Mouse (Mus musculus) heart, embryonic 11.5 days (tissue): ENCODE measurements around the gene Limch1. TPM values are rescaled to one million over a fixed set of nuclear protein-coding genes. Genes with fewer than 3 reads are reported as not detected.

Experiments used
- ATAC-seq: fragments of 200-750 bp; cut with Nextera tagmentation; replicated peaks from 2 replicates; pipeline ENCODE4 v1.8.0; 2017; ENCODE audit warnings: moderate library complexity; ENCODE audit not compliant: insufficient number of reproducible peaks, low FRiP score, low TSS enrichment
- H3K27ac ChIP-seq: fragments of 300-500 bp; sonication (generic); 2 replicates; pipeline ENCODE4 v1.5.1; 2014; ENCODE audit warnings: mild to moderate bottlenecking, low read depth, low read length
- H3K27me3 ChIP-seq: fragments of 300-500 bp; sonication (generic); 2 replicates; pipeline ENCODE4 v1.6.1; 2014; ENCODE audit warnings: mild to moderate bottlenecking, low read length, mixed read lengths; ENCODE audit not compliant: control insufficient read depth, insufficient read depth
- H3K36me3 ChIP-seq: fragments of 300-500 bp; sonication (generic); 2 replicates; pipeline ENCODE4 v1.6.1; 2014; ENCODE audit warnings: mild to moderate bottlenecking, low read length, moderate library complexity, mixed read lengths; ENCODE audit not compliant: control insufficient read depth, insufficient read depth
- H3K4me1 ChIP-seq: fragments of 300-500 bp; sonication (generic); 2 replicates; pipeline ENCODE4 v1.6.1; 2014; ENCODE audit warnings: low read length; ENCODE audit not compliant: control insufficient read depth, insufficient read depth
- H3K4me2 ChIP-seq: fragments of 300-500 bp; sonication (generic); 2 replicates; pipeline ENCODE4 v1.6.1; 2014; ENCODE audit warnings: mild to moderate bottlenecking, moderate library complexity
- H3K4me3 ChIP-seq: fragments of 300-500 bp; sonication (generic); 2 replicates; pipeline ENCODE4 v1.5.1; 2014; ENCODE audit warnings: low read depth, low read length
- H3K9ac ChIP-seq: fragments of 300-500 bp; sonication (generic); 2 replicates; pipeline ENCODE4 v1.6.1; 2014; ENCODE audit warnings: mild to moderate bottlenecking, low read depth, low read length, moderate library complexity
- H3K9me3 ChIP-seq: fragments of 300-500 bp; sonication (generic); replicated peaks from 2 replicates; pipeline ENCODE4 v1.6.1; 2016; ENCODE audit warnings: low read length; ENCODE audit not compliant: control insufficient read depth
- WGBS: fragments of 180-500 bp; shearing (Covaris S2); extraction: QIAGEN DNeasy Blood & Tissue Kit; methylation state at CpG from one replicate; pipeline ENCODE4 v1.1.7; 2014; ENCODE audit not compliant: insufficient replicate concordance; 5-methylcytosine and 5-hydroxymethylcytosine counted together
- polyA plus RNA-seq: library from polyadenylated mRNA; unstranded; fragments of >200 nt; fragmentation: Nextera tagmentation; extraction: Ambion mirVana; gene quantifications from 2 replicates; pipeline ENCODE4 v1.2.1, GENCODE M21; 2014

Gene Limch1
- polyA plus RNA-seq, 1 experiment from 2014 or later, result 32.8 TPM

GRCm38 (mm10) chr5:66750641-66751040 is 5.0 kb downstream of the Limch1 start:
- whole genome bisulfite sequencing, result 64% methylated on average over 7 of the region's 7 CpGs
- H3K9me3 ChIP-seq, result no peaks in the 10 kb centered on the region
- H3K27ac ChIP-seq, result no peak overlapping the region
- H3K4me3 ChIP-seq, result no peak overlapping the region
- no peak overlapping the region for H3K4me2 ChIP-seq
- peaks cover 9% of the 10 kb centered on the region for H3K4me1 ChIP-seq
- H3K9ac ChIP-seq, result no peak overlapping the region
- peaks cover 38% of the 10 kb centered on the region for H3K27me3 ChIP-seq
- no peaks in the 10 kb centered on the region for H3K36me3 ChIP-seq
- no peak for ATAC-seq

GRCm38 (mm10) chr5:66751332-66751980 is 5.8 kb downstream of the Limch1 start:
- Histone ChIP-seq H3K27ac (no peak overlapping the region), H3K9ac (no peak overlapping the region), H3K36me3 (no peaks in the 10 kb centered on the region), H3K27me3 (peaks cover 37% of the 10 kb centered on the region), H3K4me1 (peaks cover 6% of the 10 kb centered on the region), H3K4me2 (no peak overlapping the region), H3K4me3 (no peak overlapping the region), H3K9me3 (no peaks in the 10 kb centered on the region)
- no peak for ATAC-seq
- WGBS, result 40% methylated on average over 3 of the region's 3 CpGs

- H3K27ac ChIP-seq, result 0 out of 2 replicates have a peak overlapping the region, but pooled peaks have one; percentile 32
- ATAC-seq, result no peak
Observed at GRCm38 (mm10) chr5:66753620-66754019, 8.0 kb downstream of the Limch1 start.

GRCm38 (mm10) chr5:66756821-66757705 is 11.4 kb downstream of the Limch1 start:
- H3K4me2 ChIP-seq, result no peak overlapping the region
- ATAC-seq, result no peak
- H3K9ac ChIP-seq, result no peak overlapping the region
- H3K27me3 ChIP-seq, result peaks cover 15% of the 10 kb centered on the region
- 61% methylated on average over 10 of the region's 10 CpGs for WGBS
- no peak overlapping the region for H3K4me3 ChIP-seq
- H3K9me3 ChIP-seq, result no peaks in the 10 kb centered on the region
- H3K36me3 ChIP-seq, result no peaks in the 10 kb centered on the region
- no peaks in the 10 kb centered on the region; the same call in 1 of the 2 replicates for H3K4me1 ChIP-seq
- no peak overlapping the region for H3K27ac ChIP-seq

More at GRCm38 (mm10) chr5:66753620-66754019, 8.0 kb downstream of the Limch1 start:
- WGBS, result 62% methylated on average over 9 of the region's 9 CpGs
- no peak overlapping the region for H3K4me3 ChIP-seq
- H3K27me3 ChIP-seq, result peaks cover 24% of the 10 kb centered on the region
- H3K9me3 ChIP-seq, result no peaks in the 10 kb centered on the region
- H3K4me1 ChIP-seq, result no peaks in the 10 kb centered on the region; the same call in none of the 2 replicates
- no peak overlapping the region for H3K9ac ChIP-seq
- no peak overlapping the region for H3K4me2 ChIP-seq
- H3K36me3 ChIP-seq, result no peaks in the 10 kb centered on the region

- no peak for ATAC-seq
- Histone ChIP-seq H3K36me3 (no peaks in the 10 kb centered on the region), H3K4me3 (no peak overlapping the region), H3K27ac (no peak overlapping the region), H3K4me2 (no peak overlapping the region), H3K27me3 (peaks cover 11% of the 10 kb centered on the region), H3K9ac (no peak overlapping the region), H3K4me1 (no peaks in the 10 kb centered on the region; the same call in 1 of the 2 replicates), H3K9me3 (no peaks in the 10 kb centered on the region)
- 70% methylated on average over 2 of the region's 2 CpGs for WGBS
Observed at GRCm38 (mm10) chr5:66757706-66758237, 12.1 kb downstream of the Limch1 start.

- H3K4me2 ChIP-seq, result no peak overlapping the region
- no peak overlapping the region for H3K4me3 ChIP-seq
- no peaks in the 10 kb centered on the region for H3K36me3 ChIP-seq
- H3K27me3 ChIP-seq, result peaks cover 14% of the 10 kb centered on the region
- H3K9me3 ChIP-seq, result no peaks in the 10 kb centered on the region
- no peak for ATAC-seq
- no peaks in the 10 kb centered on the region for H3K4me1 ChIP-seq
- H3K27ac ChIP-seq, result no peak overlapping the region
- 70% methylated on average over 2 of the region's 2 CpGs for whole genome bisulfite sequencing
- H3K9ac ChIP-seq, result no peak overlapping the region
Observed at GRCm38 (mm10) chr5:66759354-66759753, 13.7 kb downstream of the Limch1 start.

GRCm38 (mm10) chr5:66760747-66761146 is 15.1 kb downstream of the Limch1 start:
- 61% methylated on average over 10 of the region's 10 CpGs for WGBS
- Histone ChIP-seq H3K4me3 (no peak overlapping the region), H3K9ac (no peak overlapping the region), H3K36me3 (no peaks in the 10 kb centered on the region), H3K4me1 (no peaks in the 10 kb centered on the region), H3K27ac (no peak overlapping the region), H3K4me2 (no peak overlapping the region), H3K9me3 (no peaks in the 10 kb centered on the region), H3K27me3 (peaks cover 14% of the 10 kb centered on the region)
- ATAC-seq, result no peak

- no peak overlapping the region for H3K27ac ChIP-seq
- WGBS, result 72% methylated on average over 2 of the region's 2 CpGs
- no peaks in the 10 kb centered on the region for H3K36me3 ChIP-seq
- no peak overlapping the region for H3K9ac ChIP-seq
- peaks cover 9% of the 10 kb centered on the region; the same call in 1 of the 2 replicates for H3K27me3 ChIP-seq
- no peaks in the 10 kb centered on the region for H3K4me1 ChIP-seq
- ATAC-seq, result no peak
- no peak overlapping the region for H3K4me2 ChIP-seq
- H3K9me3 ChIP-seq, result no peaks in the 10 kb centered on the region
- H3K4me3 ChIP-seq, result no peak overlapping the region
Observed at GRCm38 (mm10) chr5:66762006-66762405, 16.4 kb downstream of the Limch1 start.
